Mouse (Mus musculus) MN1 (cell line): ENCODE results near the gene Otog.

Source experiments
- DNase-seq: peaks from one replicate; pipeline ENCODE4 v3.0.0-alpha.2; 2016; ENCODE audit warnings: low spot score

The Otog gene

GRCm38 (mm10) chr7:46240696-46241095 lies at the start of gene Otog:
Gene Otog (plus strand): TSS chr7:46240987.
- DNase-seq, result no peak

- no peak for DNase-seq
Observed at GRCm38 (mm10) chr7:46195356-46195755, 45.4 kb upstream of the Otog start.

- no peak for DNase-seq
Observed at GRCm38 (mm10) chr7:46200021-46200420, 40.8 kb upstream of the Otog start.

- DNase-seq, result no peak
Observed at GRCm38 (mm10) chr7:46201649-46202048, 39.1 kb upstream of the Otog start.

GRCm38 (mm10) chr7:46204046-46204471 lies 36.7 kb upstream of the Otog start:
- DNase-seq, result peak; percentile 17

GRCm38 (mm10) chr7:46204775-46205174 lies 36.0 kb upstream of the Otog start:
- no peak for DNase-seq

- no peak for DNase-seq
Observed at GRCm38 (mm10) chr7:46208131-46208530, 32.7 kb upstream of the Otog start.

GRCm38 (mm10) chr7:46210276-46210675 lies 30.5 kb upstream of the Otog start:
- peak; percentile 85 for DNase-seq

- no peak for DNase-seq
Observed at GRCm38 (mm10) chr7:46216481-46216880, 24.3 kb upstream of the Otog start.

GRCm38 (mm10) chr7:46218415-46218814 lies 22.4 kb upstream of the Otog start:
- no peak for DNase-seq

- DNase-seq, result no peak
Observed at GRCm38 (mm10) chr7:46220591-46221129, 20.1 kb upstream of the Otog start.

- DNase-seq, result peak; percentile 57
Observed at GRCm38 (mm10) chr7:46226253-46226652, 14.5 kb upstream of the Otog start.

GRCm38 (mm10) chr7:46226936-46227335 lies 13.9 kb upstream of the Otog start:
- DNase-seq, result peak; percentile 63

- no peak for DNase-seq
Observed at GRCm38 (mm10) chr7:46235948-46236347, 4.8 kb upstream of the Otog start.

GRCm38 (mm10) chr7:46236363-46236762 lies 4.4 kb upstream of the Otog start:
- no peak for DNase-seq

- no peak for DNase-seq
Observed at GRCm38 (mm10) chr7:46237192-46237591, 3.6 kb upstream of the Otog start.

GRCm38 (mm10) chr7:46238346-46238745 lies 2.4 kb upstream of the Otog start, which contains the start of gene Ush1c:
Gene Ush1c (minus strand): TSS chr7:46238503.
- no peak for DNase-seq

GRCm38 (mm10) chr7:46240091-46240490 lies 696 bp upstream of the Otog start:
- no peak for DNase-seq

- no peak for DNase-seq
Observed at GRCm38 (mm10) chr7:46246876-46247275, 6.1 kb downstream of the Otog start.

- no peak for DNase-seq
Observed at GRCm38 (mm10) chr7:46247606-46248005, 6.8 kb downstream of the Otog start.

GRCm38 (mm10) chr7:46251841-46252240 lies 11.1 kb downstream of the Otog start:
- DNase-seq, result no peak

- no peak for DNase-seq
Observed at GRCm38 (mm10) chr7:46276156-46276555, 35.4 kb downstream of the Otog start.

GRCm38 (mm10) chr7:46279946-46280345 lies 39.2 kb downstream of the Otog start:
- peak; percentile 54 for DNase-seq

GRCm38 (mm10) chr7:46280896-46281295 lies 40.1 kb downstream of the Otog start:
- DNase-seq, result no peak
